Mouse (Mus musculus) erythroblast, embryonic 14.5 days (primary cell): ENCODE measurements around the gene Gm10964.

Experiments
- GATA1 ChIP-seq: IDR thresholded peaks from 2 replicates; pipeline ENCODE4 v1.6.1; 2012; ENCODE audit warnings: low read length, inconsistent platforms, mixed read lengths
- TAL1 ChIP-seq: IDR thresholded peaks from 3 replicates; pipeline ENCODE4 v1.6.1; 2012; ENCODE audit warnings: low read length, inconsistent platforms, mixed read lengths

DNA sequence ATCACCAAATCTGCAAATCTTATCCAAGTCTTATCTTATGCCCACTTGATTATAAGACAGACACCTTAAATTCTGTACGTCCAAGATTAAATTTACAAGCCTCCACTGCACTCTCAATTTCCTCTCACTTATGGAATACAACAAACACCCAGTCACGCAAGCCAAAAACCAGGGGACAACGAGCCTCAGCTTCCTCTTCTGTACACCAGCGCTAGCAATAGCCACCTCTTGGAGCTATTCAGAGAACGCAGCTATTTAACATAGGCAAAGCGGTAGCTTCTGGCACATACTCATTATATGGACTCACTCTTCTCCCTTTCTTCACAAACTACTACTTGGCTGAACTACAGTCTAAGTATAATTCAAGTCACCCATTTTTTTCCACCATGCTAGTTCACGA is 40.0 kb downstream of the Gm10964 start:
- TF ChIP-seq TAL1 (no peak), GATA1 (no peak)
